Mouse (Mus musculus): ENCODE measurements around the gene Cmtm8. TPM values are rescaled to one million over a fixed set of nuclear protein-coding genes. Genes with fewer than 3 reads are reported as not detected.
A peak's percentile ranks its signal among the peaks of the same experiment; 100 is the strongest.

Cmtm8 gene
- total and polyA plus RNA-seq, 3 experiments: 4.9 to 23.2 (median 7.3) TPM

GRCm38 (mm10) chr9:114821548-114822289 is 22.2 kb downstream of the Cmtm8 start:
- no peak for DNase-seq

DNA sequence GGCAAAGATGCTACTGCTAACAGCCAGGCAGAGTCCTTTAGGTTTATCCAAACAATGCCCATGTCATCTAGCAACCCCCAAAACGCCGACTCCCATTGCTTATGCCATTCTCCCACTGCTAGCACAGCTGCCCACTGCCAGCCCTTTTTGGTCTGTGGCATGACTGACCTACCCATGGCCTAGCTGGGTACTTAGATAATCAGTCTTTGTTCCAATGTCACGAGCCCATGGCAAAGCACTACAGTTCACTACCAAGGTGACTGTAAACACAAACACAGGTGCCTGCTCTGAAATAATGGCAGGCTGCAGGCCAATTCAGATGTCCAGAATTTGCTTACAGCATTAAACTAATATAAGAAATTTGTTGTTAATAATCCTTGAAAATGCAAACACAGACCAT is 25.0 kb downstream of the Cmtm8 start:
- no peak for DNase-seq

DNA sequence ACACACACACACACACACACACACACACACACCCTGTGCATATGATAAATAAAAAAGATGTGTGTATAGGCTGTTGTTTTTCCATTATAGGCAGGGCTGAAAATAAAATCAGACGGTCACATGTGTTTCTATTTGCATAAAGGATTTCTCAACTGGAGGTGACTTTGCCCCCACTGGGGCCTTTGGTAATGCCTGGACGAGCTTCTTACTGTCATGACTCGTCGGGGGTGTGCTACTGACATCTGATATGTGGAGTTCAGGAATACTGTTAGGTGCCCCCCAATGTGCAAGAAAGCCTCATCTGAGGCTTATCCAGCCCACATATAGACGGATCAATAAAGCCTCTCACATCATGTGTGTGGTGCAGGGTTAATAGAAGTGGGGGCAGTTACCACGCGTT is 26.9 kb downstream of the Cmtm8 start:
- no peak for DNase-seq

- DNase-seq: no peak
Measured at GRCm38 (mm10) chr9:114816121-114816520, 27.8 kb downstream of the Cmtm8 start.

- DNase-seq: peak; percentile 48
Measured at GRCm38 (mm10) chr9:114815315-114815714, 28.6 kb downstream of the Cmtm8 start.

DNA sequence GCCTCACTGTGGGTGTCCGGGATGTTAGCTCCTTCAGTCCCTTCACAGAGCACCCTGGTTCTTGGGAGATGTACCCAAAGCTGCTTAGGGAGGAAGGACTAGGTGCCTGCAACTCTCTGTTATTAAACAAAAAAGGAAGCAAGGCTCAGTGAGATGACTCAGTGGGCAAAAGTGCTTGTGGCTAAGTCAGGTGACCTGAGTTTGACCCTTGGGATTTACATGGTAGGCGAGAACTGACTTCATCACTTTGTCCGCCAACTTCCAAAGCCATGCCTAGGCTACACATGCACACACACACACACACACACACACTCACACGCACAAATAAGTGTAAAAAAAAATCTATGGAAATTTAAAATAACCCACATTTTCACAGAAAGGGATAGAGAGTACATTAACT is 32.0 kb downstream of the Cmtm8 start:
- DNase-seq: no peak

DNA sequence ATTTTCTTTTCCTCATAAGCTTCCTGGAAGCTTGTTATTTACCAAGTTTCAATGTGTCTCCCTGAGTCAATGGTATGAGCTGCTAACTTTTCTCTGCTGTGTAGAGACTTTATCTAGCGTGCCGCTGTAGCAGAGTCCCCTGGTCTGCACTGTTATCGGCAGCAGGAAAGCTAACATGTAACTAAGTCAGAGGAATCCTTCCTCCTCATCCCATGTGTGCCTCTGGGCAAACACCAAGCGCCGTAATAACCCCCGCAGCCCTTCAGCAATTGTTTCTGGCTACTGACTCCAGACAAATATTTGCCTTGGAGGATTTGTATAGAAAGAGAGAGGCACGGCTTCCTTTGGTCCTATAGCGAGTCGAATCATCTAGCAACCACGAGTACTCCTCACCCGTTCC is 33.1 kb downstream of the Cmtm8 start:
- DNase-seq: no peak

- no peak for DNase-seq
Measured at GRCm38 (mm10) chr9:114808671-114809070, 35.3 kb downstream of the Cmtm8 start.

GRCm38 (mm10) chr9:114807261-114807660 is 36.7 kb downstream of the Cmtm8 start:
- no peak for DNase-seq

- peak; percentile 32 for DNase-seq
Measured at GRCm38 (mm10) chr9:114805151-114805671, 38.7 kb downstream of the Cmtm8 start.

DNA sequence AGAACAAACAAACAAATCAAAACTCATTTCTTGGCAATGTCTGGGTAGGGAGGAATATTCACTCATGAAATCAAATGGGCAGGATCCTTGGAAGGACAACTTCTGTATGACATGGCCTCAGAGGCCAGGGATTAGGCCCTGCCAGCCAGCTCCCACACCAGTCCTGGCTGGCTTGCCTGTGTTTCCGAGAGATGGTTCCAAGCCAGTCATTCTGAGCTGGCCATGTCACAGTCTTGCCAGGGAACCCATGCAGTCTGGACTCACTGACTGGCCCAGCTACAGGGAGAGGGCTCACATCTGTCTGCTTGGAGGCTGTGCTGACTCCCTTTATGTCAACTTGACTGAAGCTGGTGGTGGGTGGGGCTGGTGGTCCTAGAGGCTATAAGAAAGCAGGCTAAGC is 41.8 kb downstream of the Cmtm8 start:
- peak; percentile 54 for DNase-seq

DNA sequence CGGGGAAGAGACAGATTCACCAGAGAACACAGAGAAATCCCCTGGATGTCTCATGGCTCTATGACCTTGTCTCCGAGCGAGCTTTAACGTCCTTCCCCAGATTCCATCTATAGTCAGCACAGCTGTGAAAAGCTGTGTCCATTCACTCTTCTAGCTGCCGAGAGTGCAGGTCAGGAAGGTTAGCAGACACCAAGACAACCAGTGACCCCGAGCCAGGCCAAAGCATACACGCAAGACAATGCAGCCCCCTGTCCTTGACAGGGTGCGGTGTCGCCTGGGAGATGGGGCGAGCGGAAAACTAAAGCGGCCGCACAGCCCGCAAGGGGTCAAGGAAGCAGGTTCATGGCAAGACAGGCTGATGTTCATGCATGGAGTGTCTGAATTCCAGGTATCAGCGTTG is 42.7 kb downstream of the Cmtm8 start:
- DNase-seq: no peak

- DNase-seq: no peak
Measured at GRCm38 (mm10) chr9:114799498-114800107, 44.4 kb downstream of the Cmtm8 start.

DNA sequence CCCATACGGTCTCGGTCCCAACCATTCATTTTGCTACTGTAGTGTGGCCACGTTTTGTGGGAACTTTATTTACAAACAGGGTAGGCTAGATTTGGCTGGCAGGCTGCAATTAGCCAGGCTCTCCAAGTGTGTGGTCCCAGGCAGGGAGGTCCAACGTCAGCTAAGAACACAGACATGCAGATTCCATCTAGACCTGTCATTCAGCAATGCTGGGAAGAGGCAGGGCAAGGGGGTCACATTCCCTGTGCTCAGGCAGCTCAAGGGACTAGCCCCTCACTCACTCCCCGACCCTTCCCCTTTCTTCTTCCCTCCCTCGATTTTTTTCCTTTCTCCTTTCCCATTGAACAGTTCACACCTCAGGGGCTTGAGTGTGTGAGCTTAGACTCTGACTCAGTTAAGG is 45.1 kb downstream of the Cmtm8 start:
- DNase-seq: no peak

- peak; percentile 80 for DNase-seq
Measured at GRCm38 (mm10) chr9:114797329-114798004, 46.5 kb downstream of the Cmtm8 start.

DNA sequence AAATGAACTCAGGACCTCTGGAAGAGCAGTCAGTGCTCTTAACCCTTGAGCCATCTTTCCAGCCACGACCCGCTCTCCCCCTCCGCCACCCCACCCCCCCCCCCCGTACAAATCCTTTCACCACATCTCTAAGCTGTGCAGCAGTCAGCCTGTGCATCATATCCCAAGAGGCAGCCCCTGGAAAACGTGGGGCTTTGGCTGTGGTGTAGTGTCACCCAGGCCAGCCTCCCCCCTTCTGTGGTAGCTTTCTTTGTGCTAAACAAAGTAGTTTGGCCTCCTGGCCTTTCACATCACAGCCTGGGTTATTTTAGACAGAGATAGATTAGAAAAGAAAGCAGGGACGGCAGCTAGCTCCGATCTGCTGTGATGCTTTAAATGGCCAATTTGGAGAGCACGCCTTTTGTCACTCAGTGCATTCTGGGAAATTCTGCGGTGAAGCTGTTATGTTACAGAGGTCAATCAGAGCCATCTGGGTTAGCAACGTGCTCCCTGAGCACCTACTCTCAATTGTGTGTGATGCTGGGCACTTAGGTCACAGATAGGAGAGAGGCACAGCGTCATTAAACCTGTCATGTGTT is 47.4 kb downstream of the Cmtm8 start:
- DNase-seq: no peak

DNA sequence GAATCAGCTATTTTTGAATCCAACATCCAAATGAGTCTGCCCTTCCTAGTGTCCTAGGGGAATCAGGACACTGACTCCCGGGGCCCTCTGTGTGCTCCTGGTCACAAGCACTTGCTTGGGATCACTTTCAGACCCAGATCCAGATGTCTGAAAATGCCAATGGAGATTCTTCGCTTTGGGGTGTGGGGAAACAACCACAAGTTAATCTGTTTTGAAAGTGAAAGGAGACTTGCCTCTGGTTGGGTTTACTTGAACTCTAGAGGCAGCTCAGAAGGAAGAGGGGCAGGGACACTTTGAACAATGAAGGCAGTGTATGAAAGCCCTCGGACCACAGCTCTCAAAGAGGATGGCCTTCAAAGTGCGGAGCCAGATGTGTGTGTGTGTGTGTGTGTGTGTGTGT is 49.5 kb downstream of the Cmtm8 start:
- no peak for DNase-seq

GRCm38 (mm10) chr9:114793764-114794295 is 50.1 kb downstream of the Cmtm8 start:
- no peak for DNase-seq

DNA sequence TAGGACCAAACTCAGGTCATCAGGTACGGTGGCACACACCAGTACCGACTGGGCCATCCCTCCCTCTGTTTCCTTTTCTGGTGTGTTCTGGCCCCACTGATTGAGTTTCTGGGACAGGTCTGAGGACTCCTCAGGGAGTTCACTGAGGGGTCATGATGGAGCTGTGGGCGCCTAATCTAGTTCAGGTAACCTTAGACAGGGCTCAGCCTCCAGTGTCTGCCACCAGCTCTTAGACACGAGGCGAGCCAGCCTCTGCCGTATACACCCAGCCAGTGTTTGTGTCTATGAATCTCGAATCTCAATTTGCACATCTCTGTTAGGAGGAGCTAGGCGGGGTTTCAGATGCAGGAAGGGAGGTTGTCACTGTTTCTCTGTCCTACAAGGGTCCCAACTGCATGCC is 54.0 kb downstream of the Cmtm8 start:
- no peak for DNase-seq

DNA sequence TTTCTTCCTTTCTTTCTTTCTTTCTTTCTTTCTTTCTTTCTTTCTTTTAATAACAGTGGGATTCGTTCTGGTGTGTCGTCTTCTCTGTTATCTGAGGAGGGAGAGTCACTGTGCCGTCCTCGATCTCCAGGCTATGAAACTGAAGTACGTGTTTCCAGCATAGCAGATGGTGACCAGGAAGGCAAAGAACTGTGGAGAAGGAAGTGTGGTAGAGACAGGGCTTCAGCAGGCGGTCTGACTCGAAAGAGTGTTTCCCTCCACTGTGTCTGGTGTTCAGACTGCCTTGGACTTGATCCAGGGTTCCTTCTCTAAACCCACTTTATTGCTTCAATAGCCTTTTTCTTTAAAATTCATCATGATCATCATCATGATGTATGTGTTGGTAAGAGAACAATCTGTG is 54.4 kb downstream of the Cmtm8 start:
- no peak for DNase-seq

- DNase-seq: no peak
Measured at GRCm38 (mm10) chr9:114788697-114789096, 55.3 kb downstream of the Cmtm8 start.

- no peak for DNase-seq
Measured at GRCm38 (mm10) chr9:114787716-114788115, 56.2 kb downstream of the Cmtm8 start.

DNA sequence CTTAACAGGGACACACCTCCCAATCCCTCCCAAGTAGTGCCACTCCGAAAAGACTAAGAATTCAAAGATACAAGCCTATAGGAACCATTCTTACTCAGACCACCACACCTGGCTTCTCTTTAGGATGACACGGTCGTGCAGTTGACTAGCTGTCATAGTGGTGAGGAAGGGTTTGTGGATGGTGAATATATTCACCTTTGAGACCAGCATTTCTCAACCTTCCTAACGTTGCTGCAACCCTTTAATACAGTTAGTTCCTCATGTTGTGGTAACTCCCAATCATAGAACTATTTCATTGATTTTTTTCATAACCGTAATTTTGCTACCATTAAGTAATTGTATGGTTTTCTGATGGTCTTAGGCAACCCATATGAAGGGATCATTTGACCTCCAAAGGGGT is 56.8 kb downstream of the Cmtm8 start:
- no peak for DNase-seq

Measured in adrenal gland, adult 2 months (tissue).